Mouse (Mus musculus) MEL-GATA-1-ER (cell line): ENCODE results near the gene Nfya.

Experiments used
- DNase-seq: peaks from one replicate; pipeline ENCODE4 v3.0.0-alpha.2; 2012; ENCODE audit warnings: low read depth; ENCODE audit errors: extremely low read depth

Gene Nfya

DNA sequence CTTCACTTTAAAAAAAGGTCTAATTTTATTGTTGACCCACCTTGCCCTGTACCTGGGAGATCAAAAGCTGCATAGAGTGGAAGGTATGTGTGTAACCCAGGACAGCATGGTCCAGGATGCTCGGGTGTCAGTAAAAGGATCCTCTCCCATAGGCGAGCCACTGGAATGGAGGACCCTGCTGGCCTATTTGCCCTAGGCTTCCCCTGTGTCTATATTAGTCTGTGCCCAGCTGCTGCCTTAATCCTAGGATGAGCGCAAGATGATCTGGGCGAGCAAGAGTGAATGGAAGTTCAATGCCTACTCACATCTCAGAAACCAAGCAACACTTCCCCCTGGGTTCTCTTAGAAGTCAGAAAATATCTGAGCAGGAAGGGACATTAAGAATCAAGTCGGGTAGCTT lies 21.3 kb upstream of the Nfya start:
- DNase-seq, result no peak

DNA sequence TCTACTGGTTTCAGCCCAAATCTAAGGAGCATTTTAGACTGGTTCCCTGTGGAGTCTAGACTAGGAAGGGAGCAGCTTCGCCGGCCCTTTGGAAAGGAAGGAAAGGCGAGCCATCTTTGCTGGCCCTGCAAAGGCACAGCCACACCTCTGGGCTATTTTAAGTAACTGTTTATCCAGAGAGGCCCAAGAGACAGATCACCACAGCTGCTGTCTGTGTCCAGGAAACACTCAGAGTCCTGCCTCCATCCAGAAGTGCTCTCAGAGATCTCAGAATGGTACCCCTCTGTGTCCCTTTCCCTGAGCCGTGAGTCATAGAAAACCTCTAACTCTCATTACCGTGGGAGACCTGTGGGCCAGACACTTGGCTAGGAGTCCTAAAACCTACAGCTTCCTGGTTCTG lies 20.7 kb upstream of the Nfya start:
- DNase-seq, result no peak

DNA sequence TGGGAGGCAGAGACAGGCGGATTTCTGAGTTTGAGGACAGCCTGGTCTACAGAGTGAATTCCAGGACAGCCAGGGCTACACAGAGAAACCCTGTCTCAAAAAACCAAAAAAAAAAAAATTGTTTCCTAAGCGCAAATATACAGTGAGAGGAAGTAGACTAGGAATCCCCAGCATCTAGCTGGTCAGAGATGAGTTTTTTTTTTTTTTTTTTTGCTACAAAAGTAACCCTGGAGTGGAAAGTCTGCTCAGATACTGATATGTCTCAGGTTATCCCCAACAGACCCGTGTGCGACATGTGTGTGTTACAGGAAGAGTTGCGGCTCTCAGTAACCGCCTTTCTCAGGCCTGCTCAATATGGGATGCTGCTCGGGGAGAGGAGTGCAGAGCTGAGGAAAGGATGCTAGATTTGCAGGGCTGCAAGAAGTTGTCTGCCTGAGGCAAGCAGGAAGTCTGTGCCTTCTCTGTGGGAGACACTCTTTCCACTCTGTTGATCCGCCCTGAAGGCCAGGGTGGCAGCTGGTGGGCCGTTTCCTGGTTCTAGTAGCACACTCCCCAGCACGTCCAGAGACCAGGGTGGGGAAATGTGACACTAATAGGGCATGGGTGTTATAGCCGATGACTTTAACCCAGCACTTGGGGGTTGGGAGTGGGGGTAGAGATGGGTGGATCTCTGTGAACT lies 18.3 kb upstream of the Nfya start:
- DNase-seq, result no peak

DNA sequence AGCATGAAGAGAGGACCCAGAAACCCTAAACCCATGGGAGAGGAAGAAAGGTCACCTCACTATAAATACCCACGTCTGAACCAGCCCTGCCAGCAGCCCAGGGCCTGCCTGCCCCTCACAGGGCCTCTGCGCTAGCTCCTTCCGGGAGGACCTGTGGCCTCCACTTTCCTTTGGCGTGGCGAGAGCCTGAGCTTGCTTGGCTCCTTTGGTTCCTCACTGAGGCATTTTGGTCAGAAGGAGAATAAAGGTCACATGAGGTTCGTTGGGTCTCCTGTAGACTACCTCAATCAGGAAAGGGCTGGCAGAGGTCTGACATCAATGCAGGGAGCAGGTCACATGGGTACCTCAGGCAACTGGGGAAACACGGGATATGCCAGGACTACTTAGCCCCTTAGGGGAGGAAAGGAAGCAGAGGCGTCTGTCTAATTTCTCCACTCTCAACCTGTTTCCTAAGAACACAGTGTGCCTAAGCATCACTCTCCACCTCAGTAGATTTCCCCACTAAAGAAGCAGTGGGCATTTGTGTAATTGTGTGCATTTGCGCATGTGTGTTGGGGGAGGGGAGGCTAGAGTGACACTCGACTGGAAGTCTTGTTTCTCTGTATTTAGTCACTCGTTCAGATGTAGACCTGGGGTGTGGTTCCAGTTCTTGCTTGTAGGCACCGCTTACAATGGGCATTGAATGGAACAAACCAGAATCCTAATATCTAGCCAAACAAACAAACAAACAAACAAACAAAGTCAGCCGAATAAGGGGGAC lies 17.5 kb upstream of the Nfya start:
- no peak for DNase-seq

DNA sequence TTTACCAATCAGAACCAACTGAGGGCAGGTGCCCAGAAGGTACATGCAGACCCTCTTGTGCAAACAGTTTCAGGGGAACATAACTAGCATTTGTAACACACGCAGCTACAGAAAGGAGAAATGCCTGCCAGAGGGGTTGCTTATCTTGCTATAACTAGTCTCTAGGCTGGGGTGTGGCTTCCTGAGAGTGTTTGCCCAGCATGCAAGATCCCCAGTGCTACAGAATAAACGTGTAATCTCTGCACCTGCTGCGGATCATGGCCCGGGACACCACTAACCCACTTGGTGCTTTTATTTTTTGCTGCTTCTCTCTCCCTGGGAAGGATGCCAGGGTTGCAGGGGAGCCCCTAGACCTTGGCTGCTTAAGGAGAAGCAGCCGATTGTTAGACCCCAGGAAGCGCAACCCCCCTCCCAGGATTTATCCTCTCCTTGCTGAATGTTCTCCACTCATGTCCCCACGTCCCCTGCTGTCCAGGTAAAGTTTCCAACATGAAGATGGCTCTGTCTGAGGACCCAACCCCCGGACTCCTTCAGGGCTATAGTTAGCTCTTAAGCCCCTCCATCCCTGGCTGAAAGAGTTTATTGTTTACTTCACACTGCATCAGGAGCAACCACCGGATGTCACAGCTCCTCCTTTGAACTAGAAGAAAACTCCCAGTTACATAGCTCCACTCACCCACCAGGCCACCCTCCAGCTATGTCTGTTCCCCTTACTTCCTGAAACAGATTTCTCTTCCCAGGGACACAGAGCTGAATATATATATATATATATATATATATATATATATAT lies 16.3 kb upstream of the Nfya start:
- DNase-seq, result peak; percentile 80

DNA sequence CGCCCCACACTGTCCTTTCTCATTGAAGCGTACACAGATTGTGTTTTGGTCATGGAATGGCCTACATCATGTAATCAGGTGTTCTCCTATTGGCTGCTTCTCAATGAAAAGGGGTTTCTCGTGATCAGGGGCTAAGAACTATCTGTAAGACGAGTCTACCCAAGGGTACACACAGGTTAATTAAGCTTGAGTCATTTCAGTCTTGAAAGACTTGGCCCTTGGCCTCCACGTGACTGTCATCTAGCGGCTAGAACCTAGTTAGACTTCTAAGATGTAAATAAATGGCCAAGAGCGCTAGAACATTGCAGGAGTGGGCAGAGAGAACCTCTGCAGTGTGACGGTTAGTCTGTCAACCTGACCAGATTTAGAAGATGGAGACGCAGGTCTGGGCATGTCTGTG lies 14.5 kb upstream of the Nfya start:
- DNase-seq, result no peak

DNA sequence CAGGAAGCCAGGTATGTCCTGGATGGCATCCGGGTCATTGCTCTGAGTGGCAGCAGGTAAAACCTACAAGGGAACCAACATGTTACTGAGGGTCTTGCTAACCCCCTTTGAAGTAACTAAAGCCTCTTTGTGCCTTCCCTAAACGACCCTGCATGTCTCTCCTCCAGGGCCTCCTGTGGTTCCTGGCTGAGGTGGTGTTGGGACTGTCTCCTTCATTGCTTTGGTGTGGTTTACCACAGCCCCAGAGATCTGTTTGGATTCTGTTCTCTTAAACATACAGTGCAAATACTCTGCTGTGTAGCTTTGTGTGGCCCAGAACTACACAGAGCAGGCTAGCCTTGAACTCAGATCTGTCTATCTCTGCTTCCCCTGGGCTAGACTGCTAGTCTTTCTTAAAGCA lies 9.9 kb upstream of the Nfya start:
- no peak for DNase-seq

DNA sequence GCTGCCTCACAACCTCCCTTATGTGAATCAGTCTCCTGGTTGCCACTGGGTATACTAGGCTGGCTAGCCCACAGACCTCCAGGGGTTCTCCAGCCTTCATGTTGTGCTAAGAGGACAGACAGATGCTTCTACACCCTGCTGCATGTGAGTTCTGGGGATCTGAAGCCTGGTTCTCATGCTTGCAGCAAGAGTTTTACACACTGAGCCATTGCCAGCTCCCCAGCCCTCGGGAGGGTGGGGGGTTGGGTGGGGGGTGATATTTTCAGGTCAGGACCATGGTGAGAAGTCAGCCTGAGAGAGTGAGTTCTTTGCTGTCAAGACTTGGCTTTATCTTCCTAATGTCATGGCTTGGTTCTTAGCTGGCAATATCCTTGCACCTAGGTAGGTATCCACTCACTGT lies 9.1 kb upstream of the Nfya start:
- no peak for DNase-seq

DNA sequence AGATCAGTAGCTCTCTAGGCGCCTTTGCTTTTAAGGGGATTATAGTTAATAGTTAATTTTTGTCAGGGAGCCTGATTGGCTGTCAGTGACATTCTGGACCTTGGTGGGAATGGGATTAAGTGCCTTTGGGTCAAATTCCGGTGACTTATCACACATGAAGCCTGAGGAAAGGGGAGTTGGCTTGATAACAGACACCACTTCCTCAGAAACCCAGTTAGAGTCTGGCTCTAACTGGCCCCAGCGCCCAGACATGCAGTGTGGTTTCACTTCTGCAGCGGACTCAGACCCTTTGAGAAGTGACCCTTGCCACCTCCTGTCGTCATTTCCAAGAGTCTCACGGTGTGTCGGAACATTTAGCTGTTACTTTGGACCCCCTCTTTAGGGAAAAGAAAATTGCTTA lies 8.5 kb upstream of the Nfya start:
- DNase-seq, result peak; percentile 36

DNA sequence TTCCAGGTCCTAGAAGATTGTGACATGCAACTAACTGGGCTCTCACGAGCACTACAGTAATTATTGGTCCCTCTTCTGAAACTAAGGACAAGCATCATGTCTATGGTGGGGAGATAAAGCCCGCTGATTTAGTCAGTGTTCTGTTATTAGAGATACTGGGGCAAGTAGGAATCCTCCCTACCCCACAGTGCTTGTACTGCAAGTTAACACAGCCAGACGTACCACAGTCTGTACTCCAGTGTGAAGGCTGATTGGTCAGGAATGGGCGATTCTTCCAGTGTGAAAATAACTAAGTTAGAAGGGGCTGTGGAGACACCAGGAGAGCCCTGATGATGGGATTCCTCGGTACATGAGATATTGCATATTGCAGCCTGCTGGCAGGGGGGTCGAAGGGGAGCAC lies 7.8 kb upstream of the Nfya start:
- DNase-seq, result no peak

DNA sequence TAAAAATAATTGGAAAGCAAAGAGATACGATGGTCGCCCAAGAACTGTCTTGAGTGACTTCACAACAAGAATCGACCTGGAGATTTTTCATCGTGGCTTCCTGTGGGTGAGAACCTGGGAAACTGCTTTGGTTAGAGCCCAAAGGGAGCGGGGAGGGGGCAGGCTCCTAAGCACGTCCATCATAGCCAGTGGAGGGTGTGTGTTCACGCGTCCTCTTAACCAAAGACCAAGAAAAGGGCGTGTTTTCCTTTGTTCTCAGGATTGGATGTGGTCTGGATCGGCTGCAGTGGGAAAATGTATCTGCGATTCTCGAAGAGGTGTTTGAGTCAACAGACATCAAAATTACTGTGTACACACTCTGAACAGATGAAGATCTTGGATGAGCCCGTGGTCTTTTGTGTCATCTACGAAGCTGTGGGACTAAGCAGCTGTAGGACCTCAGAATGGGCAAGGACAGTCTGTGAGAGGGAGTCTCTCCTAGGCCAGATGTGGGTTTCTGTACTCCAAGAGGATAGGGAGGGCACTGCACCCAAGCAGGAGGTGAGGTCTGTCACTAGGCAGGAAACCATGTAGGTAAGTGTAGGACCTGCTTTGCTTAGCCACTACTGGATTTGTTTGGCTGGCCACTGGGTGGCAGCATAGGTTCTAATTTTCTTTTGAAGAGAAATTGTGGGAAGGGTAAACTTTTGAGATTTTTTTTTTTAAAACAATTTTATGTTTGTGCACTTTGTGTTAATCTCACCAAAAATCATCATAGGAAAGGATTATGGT lies 6.9 kb upstream of the Nfya start:
- peak; percentile 42 for DNase-seq

DNA sequence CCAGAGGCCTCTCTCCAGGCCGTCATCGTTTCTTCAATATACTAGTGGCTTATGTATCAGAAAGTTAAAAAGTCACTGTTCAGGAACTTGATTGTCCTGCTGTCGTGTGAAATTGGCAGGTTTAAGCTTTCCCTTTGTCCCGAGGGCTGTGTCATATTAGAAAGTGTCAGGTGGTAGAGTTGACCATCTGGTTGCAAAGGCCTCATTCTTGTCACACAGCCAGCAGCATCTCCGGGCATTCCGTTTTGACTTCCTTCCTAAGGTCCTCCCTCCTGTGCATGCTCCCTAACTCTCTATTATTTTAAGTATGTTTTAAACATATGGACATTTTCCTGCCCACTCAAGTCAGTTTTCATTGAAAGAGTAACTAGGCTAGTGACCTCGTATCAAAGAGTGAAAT lies 6.3 kb upstream of the Nfya start:
- no peak for DNase-seq

DNA sequence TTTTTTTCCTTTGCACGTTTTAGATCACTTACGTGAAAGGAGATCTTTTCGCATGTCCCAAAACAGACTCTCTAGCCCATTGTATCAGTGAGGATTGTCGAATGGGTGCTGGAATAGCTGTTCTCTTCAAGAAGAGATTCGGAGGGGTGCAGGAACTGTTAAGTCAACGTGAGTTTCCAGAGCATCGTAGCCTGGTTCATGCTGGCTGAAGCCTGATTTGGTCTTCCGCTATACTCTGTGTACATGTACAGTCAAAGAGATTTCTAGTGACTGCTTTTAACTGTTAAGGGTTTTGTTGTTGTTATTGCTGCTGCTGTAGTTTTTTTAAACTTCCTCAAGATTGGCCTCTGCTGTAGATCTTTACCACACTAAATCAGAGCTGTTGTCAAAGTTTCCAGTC lies 1.5 kb upstream of the Nfya start:
- DNase-seq, result peak; percentile 18

DNA sequence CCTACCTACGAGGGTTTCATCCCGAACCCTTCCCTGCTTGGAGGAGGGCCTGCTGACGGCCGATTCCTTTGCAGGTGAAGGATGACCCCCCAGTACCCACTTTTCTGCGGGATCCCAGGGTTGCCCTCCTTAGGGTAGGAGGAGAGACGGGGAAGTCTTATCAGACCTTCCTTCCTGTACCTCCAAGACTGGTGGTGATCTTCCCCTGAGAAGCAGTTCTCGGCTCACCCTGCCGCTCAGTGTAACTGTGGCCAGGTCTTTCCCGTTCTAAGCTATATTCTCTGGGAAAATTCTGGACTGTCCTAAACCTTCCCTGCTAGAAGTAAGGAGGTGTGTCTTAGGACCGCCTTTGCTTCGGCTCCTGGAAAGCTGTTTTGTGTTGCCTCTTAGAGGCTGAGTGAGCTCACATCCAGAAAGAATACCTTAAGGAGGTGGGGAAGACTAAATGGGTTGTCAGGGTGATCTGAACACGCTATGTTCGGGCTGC lies 636 bp upstream of the Nfya start:
- peak; percentile 68 for DNase-seq

DNA sequence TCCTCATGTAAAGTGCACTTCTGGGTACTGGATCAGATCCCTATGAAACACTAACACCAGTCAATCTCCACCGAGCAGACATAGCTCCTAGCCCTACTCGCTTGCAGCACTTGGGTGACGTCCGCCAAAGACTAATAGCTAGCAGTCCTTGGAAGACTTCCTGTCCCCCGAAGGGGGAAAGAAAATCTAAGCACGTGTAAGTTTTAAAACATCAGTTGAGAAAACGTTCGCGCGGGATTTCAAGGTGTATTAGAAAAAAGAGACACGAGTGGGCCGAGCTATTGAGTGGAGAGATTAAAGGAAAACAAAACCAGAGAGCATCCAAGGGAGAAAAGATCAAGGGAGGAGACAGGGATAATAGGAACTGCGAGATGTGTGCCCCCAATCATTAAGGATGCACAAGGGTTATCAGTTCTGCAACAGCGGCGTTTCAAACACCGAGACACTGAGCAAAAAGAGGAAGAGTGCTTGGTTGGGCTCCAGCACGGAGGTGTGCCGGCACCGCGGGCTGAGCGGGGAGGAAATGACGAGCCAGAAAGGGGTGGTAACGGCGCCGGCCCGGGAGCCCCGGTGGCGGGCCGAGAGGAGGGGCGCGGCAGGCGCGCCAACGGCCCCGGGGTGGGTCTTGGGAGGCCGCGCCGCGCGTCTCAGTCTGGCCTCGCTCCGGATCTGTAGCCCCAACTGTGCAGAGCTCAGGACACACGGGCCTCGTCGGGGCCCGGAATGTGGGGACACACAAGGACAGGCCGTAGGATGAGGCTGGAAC lies 997 bp downstream of the Nfya start:
- DNase-seq, result peak; percentile 94

DNA sequence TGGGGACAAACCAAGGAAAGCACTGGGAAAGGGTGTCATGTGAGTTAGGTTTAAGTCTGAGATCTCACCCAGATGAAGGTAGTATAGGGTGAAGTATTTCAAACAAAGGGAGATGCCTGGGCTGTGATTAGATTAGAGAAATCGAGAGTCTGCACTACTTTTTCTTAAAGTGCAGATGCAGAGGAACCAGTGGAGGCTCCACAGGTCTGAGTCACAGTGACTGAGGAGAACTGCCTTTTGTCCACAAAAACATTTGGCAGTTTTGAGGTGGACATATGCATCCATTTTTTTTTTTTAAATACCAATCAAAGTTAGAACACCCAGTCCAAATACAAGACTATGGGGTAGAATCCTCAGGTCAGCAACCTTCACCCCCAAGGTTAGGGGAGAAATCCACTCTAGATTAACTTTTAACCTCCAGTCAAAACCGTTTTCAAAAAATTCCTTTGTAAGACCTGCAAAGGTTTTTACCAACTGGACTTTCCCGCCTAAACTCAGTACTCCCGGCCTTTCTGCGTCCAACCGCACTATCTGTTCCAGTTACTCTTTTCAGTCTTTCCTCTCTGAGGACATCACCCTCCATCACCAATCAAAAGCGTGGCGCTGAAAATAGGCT lies 1.7 kb downstream of the Nfya start:
- peak; percentile 13 for DNase-seq

DNA sequence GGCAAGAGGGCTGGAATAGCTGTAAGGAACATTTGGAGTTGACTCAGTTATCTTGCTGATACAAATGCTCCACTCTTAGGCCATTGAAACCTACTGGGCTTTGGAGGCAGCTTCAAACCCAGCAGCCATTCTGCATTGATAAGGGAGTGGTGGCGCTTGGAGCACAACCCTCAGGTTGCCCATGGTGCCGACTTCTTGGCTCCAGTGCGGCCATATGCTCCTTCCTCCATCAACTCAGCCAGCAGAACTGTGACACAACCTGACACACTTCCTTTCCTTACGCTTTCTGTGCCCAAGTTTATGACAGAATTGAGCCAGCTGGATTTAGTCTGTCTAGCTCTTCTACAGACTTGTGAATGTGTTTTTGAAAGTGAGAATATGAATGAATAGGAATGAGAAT lies 2.6 kb downstream of the Nfya start:
- peak; percentile 16 for DNase-seq

DNA sequence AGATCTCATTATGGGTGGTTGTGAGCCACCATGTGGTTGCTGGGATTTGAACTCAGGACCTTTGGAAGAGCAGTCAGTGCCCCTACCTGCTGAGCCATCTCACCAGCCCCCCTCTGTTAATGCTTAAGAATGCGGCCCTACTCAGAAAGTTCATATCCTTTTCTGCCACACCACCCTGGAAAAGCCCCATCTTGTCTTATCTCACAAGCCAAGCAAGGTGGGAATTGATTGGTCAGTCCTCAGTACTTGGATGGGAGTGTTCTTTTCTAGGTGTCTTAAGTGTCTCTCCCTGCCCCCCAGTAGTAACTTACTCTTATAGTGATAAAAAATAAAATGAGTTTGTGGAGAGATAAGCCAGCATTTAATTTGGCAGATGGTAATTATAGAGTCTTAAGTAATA lies 5.0 kb downstream of the Nfya start:
- no peak for DNase-seq

DNA sequence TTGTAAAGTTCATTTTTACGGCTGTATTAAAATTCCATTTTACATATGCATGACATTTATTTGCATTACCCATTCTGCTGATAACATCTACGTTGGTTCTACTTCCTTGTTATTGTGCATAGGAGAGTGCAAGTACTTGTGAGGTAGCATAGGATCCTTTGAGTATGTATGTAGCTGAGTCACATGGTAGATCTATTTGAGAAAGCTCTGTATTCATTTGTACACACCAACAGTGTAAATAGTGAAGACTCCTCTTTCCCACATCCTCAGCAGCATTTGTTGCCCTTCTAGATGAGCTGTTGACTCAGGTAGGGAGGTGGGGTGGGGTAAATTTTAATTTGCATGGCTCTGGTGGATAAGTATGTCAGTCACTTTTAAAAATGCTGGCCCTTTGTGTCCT lies 5.9 kb downstream of the Nfya start:
- no peak for DNase-seq

DNA sequence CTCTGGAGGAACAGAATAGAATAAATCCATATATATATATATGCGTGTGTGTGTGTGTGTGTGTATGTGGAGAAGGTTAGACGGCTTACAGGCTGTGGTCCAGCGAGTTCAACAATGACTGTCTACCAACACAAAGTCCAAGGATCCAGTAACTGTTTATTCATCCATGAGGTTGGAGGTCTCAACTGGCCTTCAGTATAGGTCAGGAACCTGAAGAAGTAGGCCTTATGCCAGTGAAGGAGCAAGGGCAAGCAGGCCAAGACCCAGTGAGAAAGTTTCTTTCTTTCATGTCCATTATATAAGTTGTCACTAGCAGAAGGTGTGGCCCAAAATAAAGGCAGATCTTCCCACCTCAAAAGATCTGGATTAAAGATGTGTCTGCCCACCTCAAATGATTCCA lies 7.0 kb downstream of the Nfya start:
- no peak for DNase-seq
